Mouse (Mus musculus): ENCODE data around the gene Sim2. TPM values are rescaled to one million over a fixed set of nuclear protein-coding genes. Genes with fewer than 3 reads are reported as not detected.

Sim2 gene
- not detected in 2 replicates for total RNA-seq (2017)

- ATAC-seq (ENCODE audit: extremely low read depth, insufficient number of reproducible peaks, low FRiP score, poor library complexity, severe bottlenecking): no peak
Observed at GRCm38 (mm10) chr16:94084711-94085602, at the start of gene Sim2. Gene Sim2 (plus strand): TSS chr16:94084931.

GRCm38 (mm10) chr16:94037280-94037679 lies 47.5 kb upstream of the Sim2 start:
- ATAC-seq (ENCODE audit: extremely low read depth, insufficient number of reproducible peaks, low FRiP score, poor library complexity, severe bottlenecking): no peak

DNA sequence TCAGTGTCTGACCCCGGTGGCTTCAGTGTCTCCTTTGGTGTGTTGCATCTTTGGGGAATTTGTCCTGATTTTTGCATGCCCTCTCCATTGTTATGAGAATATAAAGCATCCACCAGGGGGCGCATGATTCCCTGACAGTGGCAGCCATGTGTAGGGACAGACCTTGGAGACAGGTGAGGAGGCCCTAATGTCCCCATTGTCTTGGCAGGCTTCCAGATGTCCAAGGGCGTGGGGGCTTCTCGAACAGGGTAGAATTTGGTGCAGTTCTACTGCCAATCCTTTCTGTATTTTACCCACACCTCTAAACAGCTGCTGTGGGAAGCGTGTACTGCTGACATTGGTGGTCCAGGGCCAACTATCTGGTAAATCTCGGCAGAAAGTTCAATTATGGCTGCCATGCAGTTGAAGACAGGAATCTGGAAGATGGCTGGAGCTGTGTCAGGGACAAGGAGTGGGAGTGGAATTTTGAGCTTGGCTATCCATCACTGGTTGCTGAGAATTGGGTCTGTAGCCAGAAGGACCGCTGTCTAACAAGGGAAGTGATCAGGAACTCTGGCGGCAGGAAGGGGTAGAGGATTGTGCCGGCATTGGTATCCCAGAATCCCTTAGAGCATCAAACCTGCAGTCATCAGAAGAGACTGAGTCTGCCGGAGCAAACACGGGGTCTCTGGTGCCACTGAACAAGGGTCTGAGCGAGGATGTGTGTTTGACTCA lies 46.3 kb upstream of the Sim2 start:
- ATAC-seq (ENCODE audit: extremely low read depth, insufficient number of reproducible peaks, low FRiP score, poor library complexity, severe bottlenecking): no peak

GRCm38 (mm10) chr16:94038986-94039341 lies 45.8 kb upstream of the Sim2 start:
- no peak for ATAC-seq (ENCODE audit: extremely low read depth, insufficient number of reproducible peaks, low FRiP score, poor library complexity, severe bottlenecking)

DNA sequence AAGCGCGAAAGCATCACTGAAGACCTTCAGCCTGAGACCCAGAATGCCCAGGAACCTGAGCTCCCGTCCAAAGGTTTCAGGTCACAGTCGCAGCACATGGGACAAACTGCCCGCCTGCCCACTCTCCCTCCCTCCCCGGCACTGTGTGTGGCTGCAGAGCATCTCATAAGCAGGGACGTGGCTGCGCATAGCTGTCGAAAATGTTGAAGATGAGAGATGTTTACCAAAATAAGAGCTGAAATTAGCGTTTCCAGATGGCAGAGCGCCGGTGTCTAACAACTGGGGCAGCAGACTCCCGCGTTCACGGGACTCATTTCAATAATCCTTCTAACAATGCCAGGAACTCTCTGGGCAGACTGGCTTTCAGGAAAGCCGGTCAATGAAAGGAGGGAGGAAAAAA lies 44.2 kb upstream of the Sim2 start:
- no peak for ATAC-seq (ENCODE audit: extremely low read depth, insufficient number of reproducible peaks, low FRiP score, poor library complexity, severe bottlenecking)

DNA sequence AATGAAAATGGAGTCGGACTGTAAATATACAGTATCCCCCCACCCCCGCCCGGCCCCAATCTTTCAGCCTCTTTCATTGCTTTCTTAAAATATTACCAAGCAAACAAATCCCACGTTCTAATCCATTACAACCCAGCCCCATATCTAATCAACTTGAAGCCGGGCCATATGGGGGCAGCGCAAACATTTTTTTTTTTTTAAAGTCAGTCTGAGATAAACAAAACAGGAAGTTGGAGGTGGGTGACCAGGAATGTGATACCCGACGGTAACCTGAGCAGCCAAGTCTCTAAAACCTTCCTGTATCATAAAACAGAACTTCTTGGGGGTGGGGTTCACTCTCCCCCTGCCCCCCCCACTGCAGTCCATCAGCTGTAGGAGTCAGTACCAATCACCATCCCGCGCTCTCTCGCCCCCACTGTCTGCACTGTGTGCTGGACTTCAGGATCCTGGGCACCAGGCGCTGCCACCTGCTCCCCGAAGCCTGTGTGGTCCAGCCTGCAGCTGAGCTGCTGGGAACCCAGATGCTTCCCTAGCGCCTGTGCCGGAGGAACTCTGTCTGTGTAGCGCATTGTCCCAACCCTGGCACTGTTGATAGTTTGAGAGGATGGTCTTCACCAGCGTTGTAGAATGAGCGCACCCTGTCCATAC lies 43.5 kb upstream of the Sim2 start:
- no peak for ATAC-seq (ENCODE audit: extremely low read depth, insufficient number of reproducible peaks, low FRiP score, poor library complexity, severe bottlenecking)

DNA sequence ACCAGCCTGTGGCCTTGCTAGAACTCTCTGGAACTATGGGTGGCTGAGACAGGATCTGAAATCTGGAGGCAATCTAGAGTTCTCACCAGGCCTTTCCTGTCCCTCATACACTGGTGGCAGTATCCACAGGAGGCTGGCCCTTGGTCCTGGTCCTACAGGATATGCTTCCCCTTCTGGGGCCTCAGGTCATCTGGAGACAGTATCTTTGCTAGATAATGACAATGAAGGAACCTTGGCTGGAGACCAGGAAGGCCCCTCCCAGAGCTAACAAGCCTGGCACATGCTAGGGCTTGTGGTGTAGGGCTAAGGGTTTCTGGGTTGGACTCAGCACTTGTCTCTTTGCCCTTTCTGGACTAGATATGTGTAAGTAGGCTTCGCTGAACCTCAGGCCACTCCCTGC lies 40.9 kb upstream of the Sim2 start:
- no peak for ATAC-seq (ENCODE audit: extremely low read depth, insufficient number of reproducible peaks, low FRiP score, poor library complexity, severe bottlenecking)

- no peak for ATAC-seq (ENCODE audit: extremely low read depth, insufficient number of reproducible peaks, low FRiP score, poor library complexity, severe bottlenecking)
Observed at GRCm38 (mm10) chr16:94044996-94045395, 39.7 kb upstream of the Sim2 start.

- no peak for ATAC-seq (ENCODE audit: extremely low read depth, insufficient number of reproducible peaks, low FRiP score, poor library complexity, severe bottlenecking)
Observed at GRCm38 (mm10) chr16:94050368-94050767, 34.4 kb upstream of the Sim2 start.

DNA sequence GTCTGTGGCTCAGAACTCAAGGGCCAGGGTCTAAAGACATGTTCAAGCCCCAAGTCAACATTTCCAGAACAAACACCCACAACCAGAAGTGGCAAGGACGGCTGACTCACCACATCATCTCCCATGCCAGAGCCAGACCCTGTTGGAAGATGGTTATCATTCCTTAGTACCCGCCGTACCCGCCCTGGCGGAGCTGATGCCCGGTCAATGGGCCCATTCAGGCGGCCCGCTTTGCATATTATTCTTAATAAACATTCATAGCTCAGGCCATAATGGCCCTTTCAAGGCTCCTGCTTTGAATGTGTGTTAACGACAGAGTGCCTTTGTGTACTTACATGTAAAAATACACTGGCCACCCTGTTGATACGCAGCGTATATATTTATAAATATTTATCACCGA lies 29.6 kb upstream of the Sim2 start:
- ATAC-seq (ENCODE audit: extremely low read depth, insufficient number of reproducible peaks, low FRiP score, poor library complexity, severe bottlenecking): no peak

GRCm38 (mm10) chr16:94055576-94055975 lies 29.2 kb upstream of the Sim2 start:
- no peak for ATAC-seq (ENCODE audit: extremely low read depth, insufficient number of reproducible peaks, low FRiP score, poor library complexity, severe bottlenecking)

- no peak for ATAC-seq (ENCODE audit: extremely low read depth, insufficient number of reproducible peaks, low FRiP score, poor library complexity, severe bottlenecking)
Observed at GRCm38 (mm10) chr16:94059820-94060219, 24.9 kb upstream of the Sim2 start.

DNA sequence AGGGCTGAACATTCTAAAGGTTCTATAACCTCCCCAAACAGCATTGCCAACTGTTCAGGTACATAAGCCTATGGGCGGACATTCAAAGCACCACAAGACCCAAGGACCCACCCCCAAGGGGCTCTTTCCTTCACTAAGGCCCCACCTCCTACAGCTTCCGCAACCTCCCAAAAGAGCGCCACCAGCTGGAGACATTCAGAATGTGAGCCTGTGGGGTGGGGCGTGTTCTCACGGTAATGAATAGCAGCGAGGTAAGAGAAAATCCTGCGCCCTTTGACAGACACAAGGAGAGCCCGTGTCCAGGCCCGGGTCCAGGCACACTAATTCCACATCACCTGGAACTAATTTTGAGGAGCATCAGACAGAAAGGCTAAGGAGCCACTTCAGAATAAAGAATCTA lies 20.5 kb upstream of the Sim2 start:
- ATAC-seq (ENCODE audit: extremely low read depth, insufficient number of reproducible peaks, low FRiP score, poor library complexity, severe bottlenecking): no peak

- peak; percentile 31; the same call in 1 of the 2 replicates for ATAC-seq (ENCODE audit: extremely low read depth, insufficient number of reproducible peaks, low FRiP score, poor library complexity, severe bottlenecking)
Observed at GRCm38 (mm10) chr16:94065728-94066674, 18.7 kb upstream of the Sim2 start.

GRCm38 (mm10) chr16:94066771-94067170 lies 18.0 kb upstream of the Sim2 start:
- no peak for ATAC-seq (ENCODE audit: extremely low read depth, insufficient number of reproducible peaks, low FRiP score, poor library complexity, severe bottlenecking)

GRCm38 (mm10) chr16:94067280-94067679 lies 17.5 kb upstream of the Sim2 start:
- no peak for ATAC-seq (ENCODE audit: extremely low read depth, insufficient number of reproducible peaks, low FRiP score, poor library complexity, severe bottlenecking)

- ATAC-seq (ENCODE audit: extremely low read depth, insufficient number of reproducible peaks, low FRiP score, poor library complexity, severe bottlenecking): peak; percentile 25; the same call in 1 of the 2 replicates
Observed at GRCm38 (mm10) chr16:94069061-94069460, 15.7 kb upstream of the Sim2 start.

DNA sequence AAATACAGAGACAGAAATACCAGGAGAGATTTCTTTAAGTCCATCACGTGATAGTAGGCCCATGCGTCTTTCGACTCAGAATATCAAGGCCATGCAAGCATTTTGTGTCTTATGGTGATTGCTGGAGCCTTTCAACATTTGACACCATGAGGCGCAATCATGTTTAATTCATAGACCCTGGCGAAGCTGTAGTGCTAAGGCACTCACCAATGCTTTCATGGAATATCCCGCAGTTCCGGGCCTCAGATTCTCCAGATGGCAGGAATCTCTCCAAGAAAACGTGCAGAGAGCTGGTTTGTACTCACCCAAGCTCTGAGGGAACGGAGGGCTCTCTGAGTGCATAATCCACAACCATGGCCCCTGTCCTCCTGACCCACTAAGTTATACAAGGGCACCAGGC lies 13.8 kb upstream of the Sim2 start:
- no peak for ATAC-seq (ENCODE audit: extremely low read depth, insufficient number of reproducible peaks, low FRiP score, poor library complexity, severe bottlenecking)

DNA sequence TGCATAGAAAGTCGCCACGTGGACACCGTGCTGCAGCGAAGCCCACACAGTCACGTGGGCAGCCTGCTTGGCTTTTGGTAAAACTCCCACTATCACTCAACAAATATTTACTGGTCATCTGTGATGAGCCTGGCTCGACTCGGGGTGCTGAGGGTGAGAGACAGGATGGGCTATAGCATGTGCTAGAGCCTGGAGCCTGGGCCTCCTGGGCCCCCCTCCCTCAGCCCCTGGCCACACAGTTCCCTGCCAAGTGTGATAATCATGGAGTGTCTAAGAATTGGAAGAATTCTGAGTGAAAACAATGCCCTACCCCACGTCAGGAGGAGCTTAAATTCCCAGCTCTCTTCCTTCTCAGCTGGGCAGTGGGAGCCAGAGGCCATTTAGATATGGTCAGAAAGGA lies 13.3 kb upstream of the Sim2 start:
- ATAC-seq (ENCODE audit: extremely low read depth, insufficient number of reproducible peaks, low FRiP score, poor library complexity, severe bottlenecking): no peak

All from neutrophil, adult 5-6 weeks (primary cell).